Mouse (Mus musculus) CH12.LX (cell line): Measurements from ENCODE around the gene Mkrn1. TPM values are rescaled to one million over a fixed set of nuclear protein-coding genes. Genes with fewer than 3 reads are reported as not detected.

Source experiments
- DNase-seq: peaks from one replicate; pipeline ENCODE4 v3.0.0-alpha.2; 2013; ENCODE audit errors: extremely low read depth
- H3K27ac ChIP-seq: 2 replicates; pipeline ENCODE4 v1.5.1; 2012; ENCODE audit warnings: low read depth, mild to moderate bottlenecking, control low read depth, moderate library complexity; ENCODE audit not compliant: insufficient read depth
- H3K27me3 ChIP-seq: replicated peaks from 2 replicates; pipeline ENCODE3; 2012; ENCODE audit warnings: inconsistent platforms
- H3K36me3 ChIP-seq, 2 experiments: replicated peaks in 1 of 2; 2 replicates each; pipeline versions ENCODE3 to v1.6.1; 2012; ENCODE audit warnings: inconsistent platforms in 1 of 2, low read length in 1 of 2, mild to moderate bottlenecking in 1 of 2, mixed read lengths in 1 of 2, moderate library complexity in 1 of 2; ENCODE audit not compliant: control insufficient read depth in 1 of 2, insufficient read depth in 1 of 2
- H3K4me1 ChIP-seq, 2 experiments: 2 replicates each; pipeline ENCODE4 v1.6.1; 2012; ENCODE audit warnings: inconsistent platforms in 1 of 2, moderate library complexity in 1 of 2; ENCODE audit not compliant: insufficient read depth in 2 of 2, control insufficient read depth in 1 of 2
- H3K4me2 ChIP-seq: 2 replicates; pipeline ENCODE4 v1.6.1; 2012; ENCODE audit warnings: low read depth, mild to moderate bottlenecking, control low read depth; ENCODE audit not compliant: poor library complexity, insufficient read depth, severe bottlenecking
- H3K4me3 ChIP-seq, 3 experiments: fragments of 150-350 bp in 1 of 3; sonication (generic) in 1 of 3; replicated peaks in 1 of 3; 2 replicates each; pipeline versions ENCODE3 to v1.5.1; 2011 to 2012; ENCODE audit warnings: low read depth in 2 of 3, low read length in 2 of 3, mild to moderate bottlenecking in 2 of 3, moderate library complexity in 2 of 3, control low read depth in 1 of 3, improper control_type of control experiment in 1 of 3, inconsistent platforms in 1 of 3, mixed read lengths in 1 of 3; ENCODE audit not compliant: poor library complexity in 1 of 3
- H3K79me2 ChIP-seq: replicated peaks from 2 replicates; pipeline ENCODE4 v1.6.1; 2012; ENCODE audit warnings: mild to moderate bottlenecking, moderate library complexity; ENCODE audit not compliant: control insufficient read depth, poor library complexity, insufficient read depth, severe bottlenecking; ENCODE audit errors: extremely low read depth
- H3K9ac ChIP-seq: 2 replicates; pipeline ENCODE4 v1.6.1; 2012; ENCODE audit warnings: low read depth, mild to moderate bottlenecking, control low read depth, moderate library complexity; ENCODE audit not compliant: insufficient read depth
- H3K9me3 ChIP-seq: replicated peaks from 2 replicates; pipeline ENCODE3; 2012; ENCODE audit warnings: low read length, inconsistent platforms, mixed read lengths
- ELF1 ChIP-seq: IDR thresholded peaks from 2 replicates; pipeline ENCODE4 v1.6.1; 2014; ENCODE audit warnings: low read depth, mild to moderate bottlenecking, inconsistent platforms, low read length, improper control_type of control experiment
- ETS1 ChIP-seq: conservative IDR thresholded peaks from 2 replicates; pipeline ENCODE4 v1.6.1; 2012; ENCODE audit warnings: low read depth, mild to moderate bottlenecking, inconsistent platforms, low read length, improper control_type of control experiment, moderate library complexity
- HCFC1 ChIP-seq: IDR thresholded peaks from 2 replicates; pipeline ENCODE4 v1.6.1; 2012; ENCODE audit warnings: low read depth, mild to moderate bottlenecking, inconsistent platforms, low read length, improper control_type of control experiment
- JUND ChIP-seq: conservative IDR thresholded peaks from 2 replicates; pipeline ENCODE4 v1.6.1; 2011; ENCODE audit warnings: low read depth, low read length, improper control_type of control experiment
- MAX ChIP-seq: IDR thresholded peaks from 2 replicates; pipeline ENCODE4 v1.6.1; 2011; ENCODE audit warnings: low read length, improper control_type of control experiment
- MAZ ChIP-seq: IDR thresholded peaks from 2 replicates; pipeline ENCODE4 v1.6.1; 2012; ENCODE audit warnings: low read depth, mild to moderate bottlenecking, inconsistent platforms, low read length, improper control_type of control experiment, moderate library complexity
- MEF2A ChIP-seq: IDR thresholded peaks from 2 replicates; pipeline ENCODE4 v1.6.1; 2014; ENCODE audit warnings: low read depth, mild to moderate bottlenecking, inconsistent platforms, low read length, improper control_type of control experiment, borderline replicate concordance
- NELFE ChIP-seq: IDR thresholded peaks from 2 replicates; pipeline ENCODE4 v1.6.1; 2011; ENCODE audit warnings: low read depth, low read length, improper control_type of control experiment
- NRF1 ChIP-seq: IDR thresholded peaks from 2 replicates; pipeline ENCODE4 v1.6.1; 2014; ENCODE audit warnings: low read depth, mild to moderate bottlenecking, inconsistent platforms, low read length, improper control_type of control experiment, moderate library complexity
- POLR2A ChIP-seq: IDR thresholded peaks from 2 replicates; pipeline ENCODE4 v1.6.1; 2011; ENCODE audit warnings: low read depth, mild to moderate bottlenecking, improper control_type of control experiment, low read length
- POLR2AphosphoS2 ChIP-seq: IDR thresholded peaks from 2 replicates; pipeline ENCODE4 v1.6.1; 2011; ENCODE audit warnings: low read depth, low read length, improper control_type of control experiment
- RCOR1 ChIP-seq: conservative IDR thresholded peaks from 2 replicates; pipeline ENCODE4 v1.6.1; 2012; ENCODE audit warnings: low read depth, mild to moderate bottlenecking, inconsistent platforms, low read length, improper control_type of control experiment
- SIN3A ChIP-seq: IDR thresholded peaks from 2 replicates; pipeline ENCODE4 v1.6.1; 2012; ENCODE audit warnings: low read length, improper control_type of control experiment, inconsistent platforms
- SMC3 ChIP-seq: IDR thresholded peaks from 2 replicates; pipeline ENCODE4 v1.6.1; 2011; ENCODE audit warnings: low read depth, low read length, improper control_type of control experiment
- TBP ChIP-seq: conservative IDR thresholded peaks from 2 replicates; pipeline ENCODE4 v1.6.1; 2011; ENCODE audit warnings: low read depth, low read length, improper control_type of control experiment
- TCF12 ChIP-seq: IDR thresholded peaks from 2 replicates; pipeline ENCODE4 v1.6.1; 2014; ENCODE audit warnings: low read depth, mild to moderate bottlenecking, inconsistent platforms, low read length, improper control_type of control experiment
- UBTF ChIP-seq: IDR thresholded peaks from 2 replicates; pipeline ENCODE4 v1.6.1; 2012; ENCODE audit warnings: low read depth, mild to moderate bottlenecking, inconsistent platforms, low read length, improper control_type of control experiment, moderate library complexity
- USF1 ChIP-seq: IDR thresholded peaks from 2 replicates; pipeline ENCODE4 v1.6.1; 2014; ENCODE audit warnings: low read depth, mild to moderate bottlenecking, inconsistent platforms, low read length, improper control_type of control experiment
- dilution Hi-C: fragments of 300-500 bp; cut with MboI; formaldehyde crosslinking; loops from 2 replicates; pipeline ENCODE4 v1.14.3; 2020; ENCODE audit warnings: low sequenced_read_pairs; ENCODE audit not compliant: extremely low pct_unique_long_range_greater_than_20kb, extremely low pct_ligation_motif_present
- in situ Hi-C: fragments of 300-500 bp; cut with MboI; formaldehyde crosslinking; loops from 3 replicates; pipeline ENCODE4 v1.14.3; 2019; ENCODE audit warnings: low sequenced_read_pairs, low pct_ligation_motif_present, low pct_unique_long_range_greater_than_20kb, mixed read lengths
- polyA plus RNA-seq: library from polyadenylated mRNA; unstranded; fragments of >175 nt; gene quantifications from 2 replicates; pipeline ENCODE4 v1.2.1, GENCODE M21; 2012; ENCODE audit warnings: low read depth; ENCODE audit not compliant: insufficient read length
- total RNA-seq, 2 experiments: library from RNA; depleted of rRNA; stranded (reverse); fragments of 300-350 nt in 1 of 2; fragments of >200 nt in 1 of 2; gene quantifications; 2 replicates each; pipeline ENCODE4 v1.2.3; 2012 to 2014

Gene Mkrn1
- 44.2 and 50.3 TPM in 2 replicates for total RNA-seq (2012; rRNA removed)
- 39.3 and 45.1 TPM in 2 replicates for total RNA-seq (2014; rRNA removed)
- polyA plus RNA-seq: 43.7 and 53.7 TPM in 2 replicates

DNA sequence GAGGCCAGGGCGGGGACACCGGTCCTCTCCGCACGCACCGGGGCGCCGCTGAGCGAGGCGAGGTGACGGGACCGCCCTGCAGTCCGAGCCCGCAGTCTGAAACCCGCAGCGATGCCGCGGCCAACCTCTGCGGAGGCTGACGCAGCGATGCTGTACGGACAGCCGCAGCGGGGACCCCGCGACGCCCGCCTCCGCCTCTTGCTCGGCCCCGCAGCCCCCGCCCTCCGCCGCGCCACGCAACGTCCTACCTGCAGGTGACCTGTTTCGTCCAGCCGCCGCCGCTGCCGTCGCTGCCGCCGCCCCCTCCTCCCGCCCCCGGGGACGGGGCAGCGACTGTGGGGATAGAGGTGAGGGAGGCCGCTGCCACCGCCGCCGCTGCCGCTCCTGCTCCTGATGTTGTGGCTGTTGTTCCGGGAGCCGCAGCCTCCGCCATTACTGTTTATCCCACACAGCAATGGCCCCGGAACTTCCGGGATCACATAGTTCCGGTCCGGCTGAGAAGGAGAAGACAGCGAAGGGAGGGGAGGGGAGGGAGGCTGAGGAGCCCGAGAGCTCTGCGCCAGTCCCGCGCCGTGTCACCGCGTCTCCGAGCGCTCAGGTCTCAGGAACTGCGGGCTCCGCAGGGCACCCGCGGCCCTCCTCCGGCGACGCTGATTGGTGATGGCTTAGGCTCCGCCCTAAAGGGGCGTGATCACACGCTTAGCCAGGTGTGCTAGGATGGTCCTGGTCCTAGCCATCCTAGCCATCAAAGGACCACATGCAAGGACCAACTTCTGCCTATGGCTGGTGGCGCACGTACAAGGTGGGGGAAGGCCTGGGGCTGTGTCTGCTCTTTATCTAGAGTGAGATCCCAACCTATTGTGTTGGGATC, at the start of gene Mkrn1:
Mkrn1 (minus strand) TSS at position 612 of the 871 bp plus-strand sequence.
- Histone ChIP-seq H3K4me3 (peak within 1 kb of the TSS; percentile 66 to 98 (median 91)), H3K4me1 (peaks cover 4 to 30% of the 10 kb centered on the region in 2 experiments; a peak in 2 of 4 replicates), H3K27me3 (peaks cover 5% of the 10 kb centered on the region), H3K36me3 (peaks cover 0 to 2% of the 10 kb centered on the region in 2 experiments), H3K9ac (peak within 1 kb of the TSS; percentile 65), H3K27ac (0 out of 2 replicates have a peak within 1 kb of the TSS, but pooled peaks have one; percentile 28), H3K4me2 (peak within 1 kb of the TSS; percentile 97), H3K79me2 (peaks cover 19% of the 10 kb centered on the region), H3K9me3 (no peaks in the 10 kb centered on the region)
- in situ Hi-C loops (no loop called here), dilution Hi-C loops (no loop called here)
- DNase-seq: peak; percentile 84
- TF ChIP-seq USF1 (no peak), MEF2A (0 out of 2 replicates have a peak, but pooled peaks have one; percentile 29), SIN3A (peak; percentile 79), UBTF (peak; percentile 79; the same call in 1 of the 2 replicates), MAZ (no peak), ETS1 (no peak), POLR2A (peak; percentile 68), SMC3 (no peak), TBP (no peak), POLR2AphosphoS2 (no peak), HCFC1 (peak; percentile 77), MAX (peak; percentile 30; the same call in 1 of the 2 replicates), JUND (no peak), NRF1 (0 out of 2 replicates have a peak, but pooled peaks have one; percentile 36), ELF1 (peak; percentile 95), TCF12 (0 out of 2 replicates have a peak, but pooled peaks have one; percentile 57), NELFE (peak; percentile 58), RCOR1 (0 out of 2 replicates have a peak, but pooled peaks have one; percentile 61)

GRCm38 (mm10) chr6:39469427-39469826, 49.2 kb upstream of the Mkrn1 start:
- Histone ChIP-seq H3K4me2 (no peak overlapping the region), H3K27me3 (no peaks in the 10 kb centered on the region), H3K4me1 (peaks cover 0 to 15% of the 10 kb centered on the region in 2 experiments; a peak in 2 of 4 replicates), H3K9me3 (no peaks in the 10 kb centered on the region), H3K9ac (no peak overlapping the region), H3K36me3 (peaks cover 29 to 59% of the 10 kb centered on the region in 2 experiments), H3K79me2 (no peaks in the 10 kb centered on the region), H3K4me3 (no peak overlapping the region), H3K27ac (no peak overlapping the region)
- DNase-seq: no peak
- dilution Hi-C loops (loop anchor here (25.0 kb wide), 1 partner anchor 93 kb away; the partner anchor contains the start of genes Adck2 and Dennd2a), in situ Hi-C loops (loop anchor here (5.0 to 10.0 kb wide), 2 partner anchors 98 to 315 kb away; no protein-coding TSS in a partner anchor)
- TF ChIP-seq POLR2A (no peak), SIN3A (no peak), MAZ (no peak)
